Comparison of ENCODE assay signal across 11 mouse cellular contexts in the genomic region with DNA sequence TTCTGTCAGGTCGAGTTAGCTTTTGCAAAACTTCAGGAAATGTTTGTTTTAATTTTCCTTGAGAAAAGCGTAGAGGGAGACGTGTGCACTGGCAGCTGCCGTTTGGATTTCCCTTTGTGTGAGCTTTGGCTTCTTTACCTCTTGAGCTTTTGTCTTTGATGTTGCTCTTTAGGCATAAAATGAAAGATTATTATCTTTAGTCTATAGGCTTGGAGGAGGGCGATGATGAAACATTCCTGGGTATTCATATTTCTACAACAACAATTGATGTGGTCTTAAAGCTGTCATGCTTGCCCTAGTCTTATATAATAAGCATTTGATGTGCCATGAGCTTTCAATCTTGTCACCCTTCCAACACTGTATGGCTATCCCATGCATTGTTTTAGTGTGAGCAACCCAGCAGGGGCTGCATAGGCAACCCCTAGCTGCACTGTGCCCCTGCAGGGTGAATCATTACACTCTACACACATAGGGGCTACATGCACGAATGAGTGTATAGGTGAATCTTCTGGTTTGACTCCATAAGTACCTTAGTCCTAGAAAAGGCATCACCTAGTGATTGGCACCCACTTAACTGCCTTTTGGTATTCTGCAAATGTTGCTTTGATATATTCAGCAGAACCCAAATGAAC.
"Had no signal": no experiment of that assay in that cellular context is flagged by ENCODE, and none has a peak within 500 bp of the region (broad histone marks: within the 10 kb centered on the region; RNA-seq: fewer than 3 reads in every experiment).

No protein-coding gene starts in this region.

- H3K9me3 ChIP-seq: limb, embryonic 12.5 days had no signal

- H3K27me3 ChIP-seq: limb, embryonic 12.5 days had no signal

- H3K4me2 ChIP-seq: limb, embryonic 12.5 days had no signal

- DNase-seq: kidney, adult 2 months; kidney, postnatal 10 days; layer of hippocampus, adult 9-11 months; layer of hippocampus, postnatal 36 days; lung, adult 18-20 months; right cerebral cortex, postnatal 14 days; thymus, postnatal 36 days had no signal

- H3K36me3 ChIP-seq: limb, embryonic 12.5 days had no signal

- H3K4me3 ChIP-seq: limb, embryonic 12.5 days had no signal

- H3K9ac ChIP-seq: limb, embryonic 12.5 days; liver, embryonic 14.5 days had no signal

- H3K27ac ChIP-seq: limb, embryonic 12.5 days; liver, embryonic 14.5 days had no signal

- ATAC-seq: intestine, embryonic 16.5 days; midbrain, embryonic 16.5 days had no signal
